Mouse (Mus musculus) lung, embryonic 14.5 days (tissue): ENCODE results near the gene Trp53bp1. TPM values are rescaled to one million over a fixed set of nuclear protein-coding genes. Genes with fewer than 3 reads are reported as not detected.

ENCODE experiments used
- ATAC-seq: fragments of 200-750 bp; cut with Nextera tagmentation; 2 replicates; pipeline ENCODE4 v1.8.0; 2017; ENCODE audit warnings: mild to moderate bottlenecking, moderate TSS enrichment, moderate library complexity; ENCODE audit not compliant: insufficient read depth
- DNase-seq: peaks from one replicate; pipeline ENCODE4 v3.0.0-alpha.2; 2015
- H3K27ac ChIP-seq: fragments of 300-500 bp; sonication (generic); 2 replicates; pipeline ENCODE4 v1.5.1; 2014; ENCODE audit warnings: low read depth, mild to moderate bottlenecking, moderate library complexity
- H3K27me3 ChIP-seq: fragments of 300-500 bp; sonication (generic); 2 replicates; pipeline ENCODE4 v1.6.1; 2014; ENCODE audit warnings: low read length, control low read depth; ENCODE audit not compliant: insufficient read depth
- H3K36me3 ChIP-seq: fragments of 300-500 bp; sonication (generic); 2 replicates; pipeline ENCODE4 v1.6.1; 2014; ENCODE audit warnings: control low read depth; ENCODE audit not compliant: insufficient read depth
- H3K4me1 ChIP-seq: fragments of 300-500 bp; sonication (generic); 2 replicates; pipeline ENCODE4 v1.6.1; 2014; ENCODE audit warnings: antibody characterized with exemption, control low read depth; ENCODE audit not compliant: insufficient read depth
- H3K4me2 ChIP-seq: fragments of 300-500 bp; sonication (generic); 2 replicates; pipeline ENCODE4 v1.6.1; 2014; ENCODE audit warnings: mild to moderate bottlenecking
- H3K4me3 ChIP-seq: fragments of 300-500 bp; sonication (generic); 2 replicates; pipeline ENCODE4 v1.5.1; 2014; ENCODE audit warnings: low read depth, low read length
- H3K9ac ChIP-seq: fragments of 300-500 bp; sonication (generic); 2 replicates; pipeline ENCODE4 v1.6.1; 2014
- H3K9me3 ChIP-seq: fragments of 300-500 bp; sonication (generic); 2 replicates; pipeline ENCODE4 v1.6.1; 2016; ENCODE audit warnings: low read depth, low read length, control low read depth
- CTCF ChIP-seq: IDR thresholded peaks from 2 replicates; pipeline ENCODE4 v1.5.1; 2016; ENCODE audit warnings: antibody characterized with exemption, low read depth
- WGBS: fragments of 180-500 bp; shearing (Covaris S2); extraction: QIAGEN DNeasy Blood & Tissue Kit; methylation state at CpG from one replicate; pipeline ENCODE4 v1.1.7; 2014; 5-methylcytosine and 5-hydroxymethylcytosine counted together
- polyA plus RNA-seq: library from polyadenylated mRNA; unstranded; fragments of >200 nt; fragmentation: Nextera tagmentation; extraction: Ambion mirVana; gene quantifications from 2 replicates; pipeline ENCODE4 v1.2.1, GENCODE M21; 2014

Trp53bp1 gene
- 55.5 and 73.6 TPM in 2 replicates for polyA plus RNA-seq

- Histone ChIP-seq H3K4me1 (0 out of 2 replicates have a peak, but pooled peaks cover 6% of the 10 kb centered on the region), H3K9me3 (no peaks in the 10 kb centered on the region), H3K27me3 (no peaks in the 10 kb centered on the region), H3K27ac (peak within 1 kb of the TSS; percentile 75), H3K9ac (peak within 1 kb of the TSS; percentile 74), H3K4me2 (peak within 1 kb of the TSS; percentile 78), H3K36me3 (peaks cover 34% of the 10 kb centered on the region), H3K4me3 (peak within 1 kb of the TSS; percentile 78)
- DNase-seq: peak; percentile 98
- WGBS: under 1% methylated on average over 37 of the region's 37 CpGs
- ATAC-seq: peak; percentile 100
- TF ChIP-seq CTCF: no peak
Measured at GRCm38 (mm10) chr2:121271236-121271927, at the start of gene Trp53bp1. TSS of gene Trp53bp1 (minus strand) at chr2:121271407.

GRCm38 (mm10) chr2:121316278-121316677, 45.1 kb upstream of the Trp53bp1 start:
- no peaks in the 10 kb centered on the region for H3K9me3 ChIP-seq
- 61% methylated on average over 8 of the region's 8 CpGs for WGBS

GRCm38 (mm10) chr2:121308997-121309416, 37.8 kb upstream of the Trp53bp1 start:
- DNase-seq (peak; percentile 58), ATAC-seq (peak; percentile 45; the same call in 1 of the 2 replicates)
- no peaks in the 10 kb centered on the region for H3K27me3 ChIP-seq
- H3K4me2 ChIP-seq: peak overlapping the region; percentile 36
- WGBS: 15% methylated on average over 5 of the region's 5 CpGs
- no peak overlapping the region for H3K9ac ChIP-seq
- no peak overlapping the region for H3K4me3 ChIP-seq
- 0 out of 2 replicates have a peak overlapping the region, but pooled peaks have one; percentile 30 for H3K27ac ChIP-seq
- H3K4me1 ChIP-seq: 0 out of 2 replicates have a peak, but pooled peaks cover 3% of the 10 kb centered on the region
- TF ChIP-seq CTCF: no peak
- no peaks in the 10 kb centered on the region for H3K9me3 ChIP-seq
- H3K36me3 ChIP-seq: no peaks in the 10 kb centered on the region

More at GRCm38 (mm10) chr2:121316278-121316677, 45.1 kb upstream of the Trp53bp1 start:
- Histone ChIP-seq H3K9ac (no peak overlapping the region), H3K36me3 (no peaks in the 10 kb centered on the region), H3K4me1 (no peaks in the 10 kb centered on the region), H3K27ac (no peak overlapping the region), H3K4me3 (no peak overlapping the region), H3K4me2 (no peak overlapping the region), H3K27me3 (no peaks in the 10 kb centered on the region)
- no peak for DNase-seq
- ATAC-seq: no peak
- TF ChIP-seq CTCF: no peak

- no peak overlapping the region for H3K4me2 ChIP-seq
- WGBS: 58% methylated on average over 10 of the region's 10 CpGs
- no peak for TF ChIP-seq CTCF
- no peak overlapping the region for H3K27ac ChIP-seq
- H3K9ac ChIP-seq: no peak overlapping the region
- H3K9me3 ChIP-seq: no peaks in the 10 kb centered on the region
- H3K4me1 ChIP-seq: 0 out of 2 replicates have a peak, but pooled peaks cover 6% of the 10 kb centered on the region
- H3K27me3 ChIP-seq: peaks cover 17% of the 10 kb centered on the region; the same call in 1 of the 2 replicates
- H3K36me3 ChIP-seq: 0 out of 2 replicates have a peak, but pooled peaks cover 3% of the 10 kb centered on the region
- no peak overlapping the region for H3K4me3 ChIP-seq
- no peak for ATAC-seq
- no peak for DNase-seq
Measured at GRCm38 (mm10) chr2:121300036-121300435, 28.8 kb upstream of the Trp53bp1 start.

GRCm38 (mm10) chr2:121299471-121299870, 28.3 kb upstream of the Trp53bp1 start:
- Histone ChIP-seq H3K9me3 (no peaks in the 10 kb centered on the region), H3K36me3 (0 out of 2 replicates have a peak, but pooled peaks cover 3% of the 10 kb centered on the region), H3K9ac (no peak overlapping the region), H3K4me3 (no peak overlapping the region), H3K4me2 (no peak overlapping the region), H3K27me3 (peaks cover 17% of the 10 kb centered on the region; the same call in 1 of the 2 replicates), H3K4me1 (peaks cover 11% of the 10 kb centered on the region), H3K27ac (no peak overlapping the region)
- WGBS: 83% methylated on average over 17 of the region's 17 CpGs
- ATAC-seq (no peak), DNase-seq (no peak)
- TF ChIP-seq CTCF: no peak

- peak; percentile 24 for DNase-seq
- Histone ChIP-seq H3K4me1 (peaks cover 17% of the 10 kb centered on the region), H3K9me3 (no peaks in the 10 kb centered on the region), H3K4me3 (no peak overlapping the region), H3K4me2 (0 out of 2 replicates have a peak overlapping the region, but pooled peaks have one; percentile 18), H3K27ac (no peak overlapping the region), H3K27me3 (peaks cover 17% of the 10 kb centered on the region; the same call in 1 of the 2 replicates), H3K36me3 (0 out of 2 replicates have a peak, but pooled peaks cover 3% of the 10 kb centered on the region), H3K9ac (no peak overlapping the region)
- TF ChIP-seq CTCF: no peak
- no peak for ATAC-seq
- WGBS: 9% methylated on average over 8 of the region's 8 CpGs
Measured at GRCm38 (mm10) chr2:121298131-121298530, 26.9 kb upstream of the Trp53bp1 start.

- Histone ChIP-seq H3K27ac (no peak overlapping the region), H3K4me3 (no peak overlapping the region), H3K9ac (no peak overlapping the region), H3K4me2 (0 out of 2 replicates have a peak overlapping the region, but pooled peaks have one; percentile 18), H3K27me3 (peaks cover 17% of the 10 kb centered on the region; the same call in 1 of the 2 replicates), H3K36me3 (0 out of 2 replicates have a peak, but pooled peaks cover 3% of the 10 kb centered on the region), H3K9me3 (no peaks in the 10 kb centered on the region), H3K4me1 (peaks cover 17% of the 10 kb centered on the region)
- TF ChIP-seq CTCF: no peak
- 18% methylated on average over 9 of the region's 9 CpGs for WGBS
- DNase-seq (no peak), ATAC-seq (no peak)
Measured at GRCm38 (mm10) chr2:121297701-121298100, 26.5 kb upstream of the Trp53bp1 start.
